Mouse (Mus musculus): Measurements from ENCODE around the gene Nsmce4a.

Nsmce4a gene

GRCm38 (mm10) chr7:130555597-130555996 is 17.3 kb downstream of the Nsmce4a start:
- CTCF ChIA-PET, result interaction anchor here in 2 of 4 experiments (0.6 to 1.2 kb wide), 2 partner anchors 8 to 52 kb away, joined by 3 to 5 read pairs; no protein-coding TSS in a partner anchor
- POLR2A ChIA-PET, result interaction anchor here in 1 of 4 experiments (1.0 to 1.4 kb wide), 3 partner anchors 11 to 18 kb away, joined by 3 to 5 read pairs (median 3); no protein-coding TSS in a partner anchor

GRCm38 (mm10) chr7:130553321-130553720 is 19.6 kb downstream of the Nsmce4a start:
- POLR2A ChIA-PET, result interaction anchor here in 2 of 4 experiments (0.6 to 2.0 kb wide), 4 partner anchors 37 to 256 kb away, joined by 3 to 9 read pairs (median 6); no protein-coding TSS in a partner anchor
- CTCF ChIA-PET, result interaction anchor here in 1 of 4 experiments (1.0 kb wide), 1 partner anchor 20 kb away, joined by 7 read pairs; no protein-coding TSS in a partner anchor

GRCm38 (mm10) chr7:130552780-130553179 is 20.1 kb downstream of the Nsmce4a start:
- ChIA-PET POLR2A (interaction anchor here in 3 of 4 experiments (0.6 to 2.0 kb wide), 16 partner anchors 10 to 256 kb away, joined by 3 to 9 read pairs (median 4); partner anchors contain the start of gene Nsmce4a (in 1 of the 3)), CTCF (interaction anchor here in 2 of 4 experiments (1.1 to 1.2 kb wide), 2 partner anchors 19 to 20 kb away, joined by 3 read pairs; no protein-coding TSS in a partner anchor)

- POLR2A ChIA-PET, result interaction anchor here in 3 of 4 experiments (0.5 to 11.2 kb wide), 34 partner anchors 10 to 207 kb away, joined by 3 to 329 read pairs (median 5); partner anchors contain the start of gene Nsmce4a (in 2 of the 3)
- CTCF ChIA-PET, result interaction anchor here in 3 of 4 experiments (0.6 to 1.9 kb wide), 7 partner anchors 8 to 1974 kb away, joined by 3 to 11 read pairs (median 7); no protein-coding TSS in a partner anchor
These were observed 25.2 kb downstream of the Nsmce4a start for GRCm38 (mm10) chr7:130547635-130548175.

- POLR2A ChIA-PET, result interaction anchor here (0.6 to 11.2 kb wide), 63 partner anchors 9 to 1440 kb away, joined by 3 to 329 read pairs (median 4); partner anchors contain the start of genes Ate1 (in 3 of the 4) and Nsmce4a (in 2 of the 4)
- CTCF ChIA-PET, result interaction anchor here (0.5 to 1.9 kb wide), 19 partner anchors 9 to 1973 kb away, joined by 3 to 20 read pairs (median 4); no protein-coding TSS in a partner anchor
These were observed 26.0 kb downstream of the Nsmce4a start for GRCm38 (mm10) chr7:130546791-130547484.

GRCm38 (mm10) chr7:130546421-130546790 is 26.5 kb downstream of the Nsmce4a start:
- ChIA-PET POLR2A (interaction anchor here (0.6 to 11.2 kb wide), 52 partner anchors 8 to 1440 kb away, joined by 3 to 329 read pairs (median 5); partner anchors contain the start of genes Ate1 (in 3 of the 4) and Nsmce4a (in 2 of the 4)), CTCF (interaction anchor here (0.5 to 1.9 kb wide), 13 partner anchors 10 to 228 kb away, joined by 3 to 20 read pairs (median 5); no protein-coding TSS in a partner anchor)

GRCm38 (mm10) chr7:130545893-130546292 is 27.0 kb downstream of the Nsmce4a start:
- POLR2A ChIA-PET, result interaction anchor here (0.6 to 11.2 kb wide), 49 partner anchors 9 to 403 kb away, joined by 3 to 329 read pairs (median 5); partner anchors contain the start of genes Ate1 (in 2 of the 4) and Nsmce4a (in 2 of the 4)
- CTCF ChIA-PET, result interaction anchor here (0.7 to 1.9 kb wide), 10 partner anchors 10 to 229 kb away, joined by 3 to 20 read pairs (median 6); no protein-coding TSS in a partner anchor

GRCm38 (mm10) chr7:130545401-130545800 is 27.5 kb downstream of the Nsmce4a start:
- ChIA-PET POLR2A (interaction anchor here (0.7 to 11.2 kb wide), 34 partner anchors 9 to 343 kb away, joined by 3 to 329 read pairs (median 6); partner anchors contain the start of genes Nsmce4a (in 2 of the 4) and Ate1 (in 1 of the 4)), CTCF (interaction anchor here in 2 of 4 experiments (1.3 to 1.9 kb wide), 3 partner anchors 9 to 13 kb away, joined by 3 to 9 read pairs (median 8); no protein-coding TSS in a partner anchor)

DNA sequence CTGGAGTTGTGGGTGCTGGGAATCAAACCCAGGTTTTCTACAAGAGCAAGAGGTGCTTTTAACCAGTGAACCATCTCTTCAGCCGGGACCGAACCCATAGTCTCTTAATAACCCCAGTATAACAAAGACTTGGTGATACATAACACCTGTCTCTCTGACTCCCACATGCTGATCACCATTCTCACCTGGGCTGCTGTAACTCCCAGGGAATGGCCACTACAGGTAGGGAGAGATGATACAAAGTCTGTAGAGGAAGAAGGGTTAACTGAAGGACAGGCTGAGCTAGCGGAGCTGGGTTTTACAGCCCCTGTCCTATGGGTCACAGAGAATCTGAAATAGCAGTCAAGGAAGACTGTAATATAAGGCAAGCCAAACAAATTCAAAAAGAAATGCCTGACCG is 29.7 kb downstream of the Nsmce4a start:
- CTCF ChIA-PET, result interaction anchor here in 2 of 4 experiments (0.7 to 1.3 kb wide), 3 partner anchors 9 to 13 kb away, joined by 3 to 6 read pairs (median 3); no protein-coding TSS in a partner anchor
- POLR2A ChIA-PET, result interaction anchor here in 3 of 4 experiments (0.7 to 11.2 kb wide), 10 partner anchors 9 to 148 kb away, joined by 3 to 329 read pairs (median 4); no protein-coding TSS in a partner anchor

DNA sequence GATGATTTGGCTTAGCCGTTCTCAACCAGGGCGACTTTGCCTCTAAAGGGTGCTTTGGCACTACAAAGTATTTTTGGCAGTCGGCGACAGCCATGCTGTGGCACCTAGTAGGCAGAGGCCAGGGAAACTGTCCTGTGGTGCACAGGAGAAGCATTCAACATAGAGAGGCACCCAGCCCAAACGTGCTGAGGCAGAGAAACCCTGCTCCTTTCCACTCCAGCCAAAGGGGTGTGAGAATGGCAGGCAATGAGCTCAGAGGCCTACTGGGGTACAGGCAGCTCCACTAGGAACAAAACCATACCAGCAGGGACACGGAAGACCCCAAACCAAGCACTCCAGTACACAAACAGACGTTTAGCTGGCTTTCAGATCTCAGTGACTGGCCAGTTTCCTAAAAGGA is 32.7 kb downstream of the Nsmce4a start:
- ChIA-PET CTCF (interaction anchor here in 1 of 4 experiments (0.7 to 1.6 kb wide), 3 partner anchors 9 to 65 kb away, joined by 3 to 9 read pairs (median 3); no protein-coding TSS in a partner anchor), POLR2A (interaction anchor here in 3 of 4 experiments (0.5 to 11.2 kb wide), 13 partner anchors 7 to 857 kb away, joined by 3 to 329 read pairs (median 3); partner anchors contain the start of gene Ate1 (in 1 of the 3))

DNA sequence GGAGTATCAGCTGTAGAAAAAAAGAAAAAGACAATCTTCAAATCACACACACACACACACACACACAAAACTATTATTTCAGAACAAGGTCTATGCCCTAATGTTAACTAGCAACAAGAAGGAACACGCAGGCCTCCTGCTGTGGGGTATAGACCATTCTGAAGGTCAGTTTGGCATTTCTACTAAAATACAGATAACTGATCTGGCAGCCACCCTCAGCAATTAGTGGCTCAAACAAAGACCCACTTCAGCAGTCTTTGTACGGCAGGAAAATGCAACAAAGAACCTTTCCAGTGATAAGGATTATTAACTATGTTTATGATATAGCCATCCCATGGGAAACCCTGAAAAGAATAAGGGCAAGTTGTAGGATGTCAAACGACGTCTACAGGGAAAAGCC is 35.9 kb downstream of the Nsmce4a start:
- ChIA-PET POLR2A (interaction anchor here in 2 of 4 experiments (6.6 to 15.7 kb wide), 3 partner anchors 7 to 67 kb away, joined by 56 to 329 read pairs (median 190); no protein-coding TSS in a partner anchor), CTCF (no interaction called here)

DNA sequence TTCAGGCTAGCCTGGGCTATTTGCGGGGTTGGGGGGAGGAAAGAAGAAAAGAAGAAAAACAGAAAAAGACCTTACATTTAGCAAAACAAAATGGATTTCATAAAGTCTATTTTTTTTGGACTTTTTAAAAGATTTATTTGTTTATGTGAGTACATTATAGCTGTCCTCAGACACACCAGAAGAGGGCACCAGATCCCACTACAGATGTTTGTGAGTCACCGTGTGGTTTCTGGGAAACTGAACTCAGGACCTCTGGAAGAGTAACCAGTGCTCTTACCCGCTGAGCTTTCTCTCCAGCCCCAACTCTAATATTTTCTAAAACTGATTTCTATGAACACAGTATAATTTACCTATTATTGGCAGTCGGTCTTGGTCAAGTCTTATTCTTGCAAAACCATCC is 37.7 kb downstream of the Nsmce4a start:
- ChIA-PET CTCF (interaction anchor here in 2 of 4 experiments (1.0 to 2.6 kb wide), 4 partner anchors 8 to 90 kb away, joined by 3 to 20 read pairs (median 3); no protein-coding TSS in a partner anchor), POLR2A (interaction anchor here in 3 of 4 experiments (0.9 to 15.7 kb wide), 17 partner anchors 8 to 409 kb away, joined by 3 to 329 read pairs (median 5); partner anchors contain the start of genes Ate1 (in 1 of the 3) and Tacc2 (in 1 of the 3))

DNA sequence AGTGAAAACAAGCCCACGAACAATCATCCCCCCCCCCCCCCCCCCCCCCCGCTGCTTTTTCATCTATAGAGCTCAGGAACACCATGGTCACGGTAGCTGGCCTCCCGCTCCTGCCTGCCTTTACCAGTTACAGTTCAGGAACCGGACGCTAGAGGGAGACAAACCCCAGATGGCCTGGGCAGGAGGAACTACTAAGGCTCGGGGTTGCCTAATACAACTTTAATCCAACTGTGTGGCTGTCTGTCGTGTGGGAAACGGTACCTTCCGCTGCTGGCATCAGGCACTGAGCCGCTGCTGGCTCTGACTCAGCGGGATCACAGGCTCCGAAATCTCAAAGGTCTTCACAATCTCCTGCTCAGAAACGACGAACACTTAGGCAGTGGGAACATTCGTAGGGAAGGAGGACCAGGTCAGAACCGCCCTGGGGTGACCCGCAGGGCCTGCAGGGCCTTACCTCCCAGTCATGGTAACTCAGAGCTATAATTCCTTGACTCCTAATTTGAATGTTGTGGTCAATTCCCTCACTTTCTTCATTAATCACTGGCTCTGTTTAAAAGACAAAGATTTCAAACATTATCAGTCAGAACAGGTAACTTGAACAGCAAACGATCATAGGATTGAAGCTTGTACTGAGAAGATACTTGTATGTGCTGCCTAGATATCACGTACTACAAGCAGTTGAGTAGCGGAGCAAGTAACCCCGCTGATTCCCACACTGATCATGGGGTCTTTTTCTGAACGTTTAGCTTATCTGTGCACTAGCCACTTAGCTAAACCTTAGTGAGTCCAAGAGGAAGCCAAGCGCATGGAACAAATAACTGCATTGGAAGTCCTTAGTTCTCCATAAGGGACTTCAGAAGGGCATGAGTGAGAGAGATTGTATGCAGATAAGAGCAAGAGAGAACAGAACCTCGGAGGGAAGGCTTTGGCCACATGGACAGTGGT is 39.3 kb downstream of the Nsmce4a start:
- ChIA-PET POLR2A (interaction anchor here (0.6 to 15.7 kb wide), 58 partner anchors 8 to 411 kb away, joined by 3 to 329 read pairs (median 4); partner anchors contain the start of genes Ate1 (in 3 of the 4), Nsmce4a (in 2 of the 4) and Tacc2 (in 1 of the 4)), CTCF (interaction anchor here (0.6 to 2.6 kb wide), 37 partner anchors 9 to 1339 kb away, joined by 3 to 20 read pairs (median 4); no protein-coding TSS in a partner anchor)

- POLR2A ChIA-PET, result interaction anchor here (0.6 to 15.7 kb wide), 49 partner anchors 9 to 951 kb away, joined by 3 to 329 read pairs (median 5); partner anchors contain the start of genes Ate1 (in 2 of the 4), Nsmce4a (in 2 of the 4) and Tacc2 (in 1 of the 4)
- CTCF ChIA-PET, result interaction anchor here in 2 of 4 experiments (0.9 to 2.3 kb wide), 4 partner anchors 9 to 131 kb away, joined by 3 to 9 read pairs (median 4); no protein-coding TSS in a partner anchor
These were observed 41.8 kb downstream of the Nsmce4a start for GRCm38 (mm10) chr7:130531138-130531537.

- CTCF ChIA-PET, result no interaction called here
These were observed 45.6 kb downstream of the Nsmce4a start for GRCm38 (mm10) chr7:130527306-130527705.

GRCm38 (mm10) chr7:130523451-130523850 is 49.5 kb downstream of the Nsmce4a start:
- POLR2A ChIA-PET, result interaction anchor here in 2 of 4 experiments (5.8 to 15.7 kb wide), 3 partner anchors 8 to 22 kb away, joined by 63 to 329 read pairs (median 112); no protein-coding TSS in a partner anchor
- CTCF ChIA-PET, result no interaction called here

More at GRCm38 (mm10) chr7:130527306-130527705, 45.6 kb downstream of the Nsmce4a start:
- POLR2A ChIA-PET, result interaction anchor here in 3 of 4 experiments (0.6 to 15.7 kb wide), 7 partner anchors 8 to 348 kb away, joined by 3 to 329 read pairs (median 4); no protein-coding TSS in a partner anchor
